Comparison of ENCODE assay signal across 22 mouse cellular contexts in genomic region chr19:40693201-40693600, GRCm38 (mm10). TPM values are rescaled to one million over a fixed set of nuclear protein-coding genes. Genes with fewer than 3 reads are reported as not detected.
DNase-seq lines count a peak whose midpoint lies in the region; ATAC-seq and TF ChIP-seq lines count a peak whose summit lies in the region.
"Had no signal": no experiment of that assay in that cellular context is flagged by ENCODE, and none has a peak within 500 bp of the region (broad histone marks: within the 10 kb centered on the region; RNA-seq: fewer than 3 reads in every experiment).

No protein-coding gene starts in this region.

- intact Hi-C loops in heart, adult 2 months (cut with DNase I) = no loop called here

- H3K9ac ChIP-seq in heart, adult 2 months (ENCODE audit: low read depth, low read length) = no peak overlapping the region
- H3K9ac ChIP-seq: forebrain, embryonic 13.5 days; hindbrain, embryonic 15.5 days; liver, embryonic 14.5 days; midbrain, embryonic 12.5 days had no signal

- WGBS in heart, adult 2 months = 76% methylated on average over 7 of the region's 7 CpGs

- TF ChIP-seq POLR2A in heart, adult 2 months (IDR thresholded peaks at IDR 0.05; ENCODE audit: insufficient read depth, low read depth, low read length) = no peak

- H3K79me2 ChIP-seq in heart, adult 2 months (replicated peaks; ENCODE audit: control insufficient read depth, insufficient read depth, low read length) = no peaks in the 10 kb centered on the region

- DNase-seq in heart, adult 2 months = no peak
- DNase-seq in heart, postnatal 4 days = no peak
- DNase-seq in lung, postnatal 25 days (ENCODE audit: low spot score) = peak; percentile 67
- peak; percentile 38 for DNase-seq in splenic B cell, adult 2 months (ENCODE audit: low read depth, low spot score)
- no peak for DNase-seq in urinary bladder, adult 18-20 months (ENCODE audit: low spot score in 2 of 2)
- no peak for DNase-seq in kidney, postnatal 25 days
- DNase-seq in thymus, postnatal 25 days = no peak
- DNase-seq: cerebellum, adult 2 months; heart, postnatal 10 days; kidney, adult 11 months; kidney, postnatal 4 days; layer of hippocampus, postnatal 36 days; left cerebral cortex, postnatal 4 days; thymus, adult 18-20 months had no signal

- peaks cover 6% of the 10 kb centered on the region for H3K36me3 ChIP-seq in heart, adult 2 months (ENCODE audit: control insufficient read depth, insufficient read depth, low read length)
- H3K36me3 ChIP-seq in splenic B cell, adult 2 months (ENCODE audit: control insufficient read depth, insufficient read depth, low read length, poor library complexity, severe bottlenecking) = no peaks in the 10 kb centered on the region
- H3K36me3 ChIP-seq: hindbrain, embryonic 15.5 days; midbrain, embryonic 12.5 days had no signal

- H3K27ac ChIP-seq in heart, adult 2 months = peak overlapping the region; percentile 4; the same call in 1 of the 2 replicates
- H3K27ac ChIP-seq: forebrain, embryonic 13.5 days; hindbrain, embryonic 15.5 days; liver, embryonic 14.5 days; midbrain, embryonic 12.5 days had no signal

- H3K4me3 ChIP-seq in heart, adult 2 months = no peak overlapping the region
- H3K4me3 ChIP-seq: forebrain, embryonic 13.5 days; hindbrain, embryonic 15.5 days; midbrain, embryonic 12.5 days; myocyte had no signal

- no peak for TF ChIP-seq EP300 in heart, adult 2 months (IDR thresholded peaks at IDR 0.05; ENCODE audit: insufficient read depth, low read depth, low read length)

- TF ChIP-seq CTCF in heart, adult 2 months (IDR thresholded peaks at IDR 0.05) = no peak

- no peaks in the 10 kb centered on the region for H3K27me3 ChIP-seq in heart, adult 2 months (ENCODE audit: control insufficient read depth, insufficient read depth, low read length)
- H3K27me3 ChIP-seq in splenic B cell, adult 2 months (ENCODE audit: control insufficient read depth, insufficient read depth, low read length, poor library complexity, severe bottlenecking) = no peaks in the 10 kb centered on the region; the same call in 1 of the 2 replicates
- H3K27me3 ChIP-seq: forebrain, embryonic 13.5 days; hindbrain, embryonic 15.5 days; midbrain, embryonic 12.5 days; Patski had no signal

- peak; percentile 91 to 92 for ATAC-seq in hematopoietic stem cell, adult 5-6 weeks (replicated peaks in 1 of 2; ENCODE audit: insufficient read depth in 1 of 2, low FRiP score in 2 of 2, low TSS enrichment in 1 of 2, low read depth in 1 of 2, poor library complexity in 2 of 2, severe bottlenecking in 2 of 2)
- ATAC-seq: forebrain, embryonic 13.5 days; Patski had no signal

- H3K4me1 ChIP-seq in heart, adult 2 months (ENCODE audit: control insufficient read depth, insufficient read depth, low read length) = peaks cover 4% of the 10 kb centered on the region; the same call in 1 of the 2 replicates
- H3K4me1 ChIP-seq: forebrain, embryonic 13.5 days; hindbrain, embryonic 15.5 days; midbrain, embryonic 12.5 days had no signal

RNA-seq across cellular contexts. Expression of gene Cc2d2b, which starts 55.4 kb away (rescaled TPM):
- not detected for total RNA-seq in heart, adult 2 months (2021)
- not detected in 2 replicates for polyA plus RNA-seq in heart, adult 2 months (2012; rRNA removed)
- not detected for total RNA-seq in heart, postnatal 4 days (2021)
- 4.7 and 5.7 TPM in 2 replicates for total RNA-seq in hematopoietic stem cell, adult 5-6 weeks (2017)
- total RNA-seq: heart, adult 8-10 months; heart, postnatal 10 days had no signal
- polyA plus RNA-seq: myocyte, Patski had no signal

Comparison
In these comparisons a context has a peak if more than half of its experiments do, and no peak if none do; other contexts are left out.
1. DNase-seq: peak in lung, postnatal 25 days (single experiment) and splenic B cell, adult 2 months (single experiment); none in heart, adult 2 months (0 of 2), heart, postnatal 4 days (single experiment), urinary bladder, adult 18-20 months (0 of 2), kidney, postnatal 25 days (0 of 2) and thymus, postnatal 25 days (single experiment).